Mouse (Mus musculus) bone marrow macrophage, adult 2 months (primary cell): Measurements from ENCODE around the gene Tcap.

Experiments
- CTCF ChIP-seq: IDR thresholded peaks from 2 replicates; pipeline ENCODE4 v1.5.1; 2012; ENCODE audit warnings: low read depth, mild to moderate bottlenecking, low read length, moderate library complexity
- POLR2A ChIP-seq: IDR thresholded peaks from 2 replicates; pipeline ENCODE4 v1.6.1; 2012; ENCODE audit warnings: mild to moderate bottlenecking, low read depth, low read length, borderline replicate concordance

- TF ChIP-seq CTCF (no peak), POLR2A (no peak)
Measured at GRCm38 (mm10) chr11:98413731-98414130, 30.1 kb downstream of the Tcap start.
